Mouse (Mus musculus): ENCODE data around the gene Ucp1. TPM values are rescaled to one million over a fixed set of nuclear protein-coding genes. Genes with fewer than 3 reads are reported as not detected.
A peak's percentile ranks its signal among the peaks of the same experiment; 100 is the strongest.
"Not testable (repeated sequence)": the region's sequence is repeated elsewhere in the genome, so short reads cannot be mapped to it uniquely, and the experiment has no call there.

Gene Ucp1
- not detected for total RNA-seq (2021)
- long read RNA-seq, experiment 1 = 0 reads
- long read RNA-seq, experiment 2 = 0 reads

DNA sequence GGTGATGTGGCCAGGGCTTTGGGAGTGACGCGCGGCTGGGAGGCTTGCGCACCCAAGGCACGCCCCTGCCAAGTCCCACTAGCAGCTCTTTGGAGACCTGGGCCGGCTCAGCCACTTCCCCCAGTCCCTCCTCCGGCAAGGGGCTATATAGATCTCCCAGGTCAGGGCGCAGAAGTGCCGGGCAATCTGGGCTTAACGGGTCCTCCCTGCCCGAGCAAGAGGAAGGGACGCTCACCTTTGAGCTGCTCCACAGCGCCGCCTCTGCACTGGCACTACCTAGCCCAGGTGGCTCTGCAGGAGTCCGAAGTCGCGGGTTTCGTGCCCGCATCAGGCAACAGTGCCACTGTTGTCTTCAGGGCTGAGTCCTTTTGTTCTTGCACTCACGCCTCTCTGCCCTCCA, at the start of gene Ucp1:
Gene Ucp1, plus strand, starts transcription at position 177 of the 400 bp plus-strand sequence.
- no peak for DNase-seq

DNA sequence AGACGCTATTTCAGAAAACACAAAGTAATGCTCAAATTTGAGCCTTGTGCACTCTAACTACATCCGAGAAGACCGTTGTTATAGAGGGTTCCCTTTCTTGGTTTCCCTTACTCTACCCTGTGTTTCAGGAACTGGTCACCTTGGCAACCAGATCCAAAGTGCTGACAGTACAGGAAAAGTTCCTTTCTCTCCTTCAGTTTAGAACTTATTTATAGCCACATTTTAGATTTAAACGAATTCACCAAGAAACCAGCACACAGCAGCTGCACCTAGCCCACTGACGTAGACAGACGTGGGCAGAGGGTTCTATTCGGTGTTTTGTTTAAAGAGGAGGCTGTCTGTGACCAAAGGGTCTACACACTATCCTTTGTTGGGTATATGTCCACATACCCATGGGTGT, 46.0 kb upstream of the Ucp1 start:
- no peak for DNase-seq

DNA sequence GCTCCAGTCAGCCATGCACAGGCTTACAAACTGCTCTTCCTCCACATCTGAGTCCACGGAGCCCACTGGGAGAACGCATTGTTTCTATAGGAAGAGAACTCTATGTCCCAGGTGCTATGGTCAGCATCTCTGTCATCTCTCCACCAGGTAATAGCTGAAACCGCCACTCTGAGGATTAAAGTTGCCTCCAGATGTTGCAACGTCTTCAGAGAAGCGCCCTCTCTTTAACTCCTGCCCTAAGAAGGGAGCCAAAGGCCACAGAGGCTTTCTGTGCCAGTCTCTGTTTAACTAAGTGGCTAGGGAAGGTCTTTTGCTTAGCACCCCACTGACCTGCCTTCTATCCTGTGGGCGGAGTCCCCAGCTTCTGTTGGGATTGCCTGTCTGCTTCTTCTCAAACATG, 39.3 kb upstream of the Ucp1 start:
- DNase-seq = no peak

DNA sequence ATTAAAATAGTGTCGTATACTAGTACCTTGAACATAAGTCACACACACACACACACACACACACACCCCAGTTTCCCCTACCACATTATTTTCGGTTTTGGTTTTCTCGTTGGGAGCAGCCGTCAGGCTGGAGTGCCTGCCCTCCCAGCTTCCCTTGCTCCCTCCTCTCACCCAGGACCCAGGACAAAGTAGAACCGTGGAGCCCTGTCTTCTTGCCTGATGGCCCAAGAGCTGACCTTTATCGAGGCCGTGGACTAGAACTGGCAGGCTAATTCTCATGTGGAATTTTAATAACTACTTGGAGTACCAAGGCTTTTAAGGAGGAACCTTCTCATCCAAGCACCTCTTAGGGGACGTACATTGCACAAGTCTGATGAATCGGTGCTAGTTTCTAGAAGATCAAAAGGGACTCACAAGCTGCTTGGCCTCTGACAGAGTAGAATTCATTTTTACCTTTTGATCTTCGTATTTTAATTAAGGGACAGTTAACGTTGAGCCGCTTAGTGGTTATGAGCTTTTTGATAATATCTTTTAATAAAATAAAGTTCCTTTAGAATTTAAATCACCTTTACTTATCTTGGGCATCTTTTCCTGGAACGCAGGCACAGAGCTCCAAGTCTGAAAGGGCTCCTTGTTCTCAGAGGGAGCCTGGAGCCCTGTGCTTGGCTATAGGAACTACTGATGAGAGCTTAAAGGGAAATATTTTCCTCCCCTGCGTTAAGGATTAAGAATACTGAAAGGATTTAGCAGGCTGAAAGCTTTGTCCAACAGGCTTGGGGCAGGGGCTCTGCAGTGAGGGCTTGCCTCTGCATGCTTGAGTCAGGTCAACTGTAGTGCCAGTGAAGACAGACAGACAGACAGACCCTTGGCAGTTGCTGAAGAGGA, 38.5 kb upstream of the Ucp1 start:
- no peak for DNase-seq

DNA sequence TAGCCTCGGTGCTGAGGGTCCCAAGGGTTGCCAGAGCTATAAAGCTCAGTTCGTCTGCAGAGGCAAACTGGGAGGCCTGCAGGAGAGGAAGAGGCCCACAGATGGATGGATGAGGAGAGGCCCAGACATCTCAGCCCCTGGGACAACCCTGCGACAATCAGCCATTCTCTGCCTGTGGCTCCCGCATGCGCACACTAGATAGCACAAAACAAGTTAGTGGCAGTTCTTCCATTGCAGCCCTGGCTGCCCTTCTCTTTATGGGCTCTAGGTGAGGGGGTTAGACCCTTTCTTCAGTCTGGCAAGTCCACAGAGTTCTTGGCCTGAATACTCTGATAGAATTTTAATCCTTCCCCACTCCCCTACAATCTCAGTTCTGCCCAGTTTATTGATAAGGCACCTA, 37.4 kb upstream of the Ucp1 start:
- no peak for DNase-seq

DNA sequence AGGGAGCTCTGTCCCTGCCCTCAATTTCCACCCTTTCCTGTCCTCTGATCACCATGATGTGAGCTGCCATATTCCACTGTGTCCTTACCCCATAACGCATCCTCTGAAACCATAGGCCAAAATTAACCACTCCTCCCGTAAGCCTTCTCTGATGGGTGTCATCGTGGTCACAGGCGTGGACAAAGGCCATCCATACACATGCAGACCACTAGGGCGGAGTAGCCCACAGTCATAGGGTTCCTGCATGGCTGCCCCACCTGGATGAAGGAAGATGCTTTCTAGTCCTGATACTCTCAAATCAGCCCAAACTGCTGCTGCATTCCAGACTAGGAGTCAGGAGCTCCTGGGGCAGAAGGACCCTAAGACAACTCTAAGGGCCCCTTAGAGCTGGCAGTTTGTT, 32.5 kb upstream of the Ucp1 start:
- no peak for DNase-seq

DNA sequence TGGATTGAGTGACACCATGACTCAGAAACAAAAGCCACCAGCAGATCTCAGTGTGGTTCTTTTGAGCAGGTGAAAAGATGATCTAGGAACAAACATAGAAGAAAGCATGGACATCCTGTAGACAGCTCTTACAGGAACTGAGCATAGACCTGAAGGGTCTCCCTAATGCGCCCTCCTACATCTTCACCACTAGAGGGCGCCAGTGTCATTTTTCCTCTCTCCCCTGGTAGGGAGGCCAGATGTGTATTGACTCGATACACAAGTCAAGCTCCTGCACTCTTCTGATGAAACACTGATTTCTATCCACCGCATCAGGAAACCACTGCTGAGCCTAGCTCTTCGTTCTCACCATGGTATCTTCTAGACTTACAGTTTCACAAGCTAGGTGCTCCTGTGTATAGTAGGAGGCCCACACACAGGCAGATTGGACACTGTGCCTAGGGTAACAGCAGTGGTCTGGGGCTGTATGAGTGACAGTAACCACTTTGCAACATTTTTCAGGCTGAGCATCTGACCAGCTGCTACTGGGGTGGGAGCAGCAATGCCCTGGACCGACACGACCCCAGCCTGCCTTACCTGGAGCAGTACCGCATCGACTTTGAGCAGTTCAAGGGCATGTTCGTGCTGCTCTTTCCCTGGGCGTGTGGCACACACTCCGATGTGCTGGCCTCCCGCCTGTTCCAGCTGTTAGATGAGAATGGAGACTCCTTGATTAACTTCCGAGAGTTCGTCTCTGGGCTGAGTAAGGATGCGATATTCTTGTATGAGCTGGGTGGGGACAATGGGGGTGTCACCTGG, 29.5 kb upstream of the Ucp1 start:
- peak; percentile 49 for DNase-seq

DNA sequence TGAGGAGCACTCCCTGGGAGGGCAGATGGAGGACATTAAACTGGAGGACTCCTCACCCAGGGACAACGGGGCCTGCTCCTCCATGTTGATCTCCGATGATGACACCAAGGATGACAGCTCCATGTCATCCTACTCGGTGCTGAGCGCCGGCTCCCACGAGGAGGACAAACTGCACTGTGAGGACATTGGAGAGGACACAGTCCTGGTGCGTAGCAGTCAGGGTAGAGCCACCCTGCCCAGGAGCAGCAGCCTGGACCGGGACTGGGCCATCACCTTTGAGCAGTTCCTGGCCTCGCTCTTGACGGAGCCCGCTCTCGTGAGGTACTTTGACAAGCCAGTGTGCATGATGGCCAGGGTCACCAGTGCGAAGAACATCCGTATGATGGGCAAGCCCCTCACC, 19.0 kb upstream of the Ucp1 start:
- DNase-seq = no peak

DNA sequence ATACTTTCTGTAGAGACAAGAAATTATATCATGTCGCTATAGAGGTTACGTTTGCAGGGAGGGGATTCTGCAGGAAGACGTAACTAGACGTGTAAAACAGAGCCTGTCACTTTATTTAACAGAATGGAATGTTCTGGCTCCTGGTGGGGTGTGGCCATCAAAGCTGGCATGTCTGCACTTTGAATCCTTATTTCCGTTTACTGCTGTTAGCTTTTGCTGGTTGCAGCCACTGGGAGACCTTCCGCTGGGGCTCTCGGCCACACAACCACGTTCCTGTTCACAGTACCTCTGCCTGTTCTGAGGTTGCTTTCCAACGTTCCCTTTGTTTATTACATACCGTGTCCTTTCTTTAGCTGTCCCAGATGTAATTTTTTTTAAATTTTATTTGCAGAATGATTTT, 17.7 kb upstream of the Ucp1 start:
- no peak for DNase-seq

DNA sequence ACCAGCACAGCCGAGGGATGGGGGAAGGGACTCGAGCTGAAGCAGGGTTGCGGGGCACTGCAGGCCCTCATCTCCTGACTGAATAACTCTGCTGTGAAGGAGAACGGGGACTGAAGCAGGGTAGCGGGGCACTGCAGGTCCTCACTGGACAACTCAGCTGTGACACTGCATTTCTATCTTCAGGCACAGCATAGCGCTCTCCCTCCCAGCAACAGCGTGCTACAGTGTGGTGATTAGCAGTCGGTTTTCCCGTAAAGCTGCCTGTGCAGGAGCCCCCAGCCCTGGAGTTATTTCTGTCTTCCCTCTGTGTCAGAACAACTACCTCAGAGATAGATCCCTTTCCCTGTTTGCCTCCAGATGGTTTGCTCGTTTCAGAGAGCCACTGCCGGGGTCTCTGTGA, 15.7 kb upstream of the Ucp1 start:
- no peak for DNase-seq

DNA sequence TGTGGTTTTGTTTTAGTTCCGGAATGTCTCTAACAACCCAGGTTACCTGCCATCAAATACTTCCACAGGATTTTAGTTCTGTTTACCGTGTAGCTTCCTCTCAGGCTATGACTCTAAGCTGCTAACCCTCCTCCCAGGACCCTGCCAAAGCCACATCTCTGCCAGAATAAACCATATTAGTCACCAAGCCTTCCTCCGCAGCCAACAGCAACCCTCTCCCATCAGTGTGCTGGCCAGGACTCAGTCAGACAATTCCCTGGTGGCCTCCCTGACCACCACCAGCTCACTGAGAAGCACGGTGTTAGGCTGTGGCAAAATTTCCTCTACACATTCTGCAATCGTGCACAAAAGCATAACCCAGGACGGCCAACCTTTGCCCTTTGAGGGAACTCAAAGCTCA, 11.7 kb upstream of the Ucp1 start:
- DNase-seq = no peak

DNA sequence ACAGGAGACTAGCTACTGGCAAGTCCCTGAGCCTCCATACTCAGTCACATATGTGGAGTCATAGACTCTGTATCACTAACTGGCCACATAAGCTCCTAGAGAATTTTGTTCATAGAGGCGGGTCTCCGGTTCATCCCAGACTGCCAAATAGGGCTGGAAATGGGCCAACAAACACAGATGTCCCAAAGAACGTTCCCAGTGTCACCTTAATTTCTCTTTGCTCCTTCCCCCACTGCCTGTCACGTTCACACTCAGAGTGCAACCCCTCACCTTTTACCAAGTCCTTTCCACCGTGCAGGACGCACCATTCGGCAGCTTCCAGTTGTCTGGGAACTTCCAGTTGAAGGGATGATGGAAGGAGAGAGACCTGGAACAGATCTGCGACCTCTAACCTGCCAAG, 4.8 kb upstream of the Ucp1 start:
- no peak for DNase-seq

DNA sequence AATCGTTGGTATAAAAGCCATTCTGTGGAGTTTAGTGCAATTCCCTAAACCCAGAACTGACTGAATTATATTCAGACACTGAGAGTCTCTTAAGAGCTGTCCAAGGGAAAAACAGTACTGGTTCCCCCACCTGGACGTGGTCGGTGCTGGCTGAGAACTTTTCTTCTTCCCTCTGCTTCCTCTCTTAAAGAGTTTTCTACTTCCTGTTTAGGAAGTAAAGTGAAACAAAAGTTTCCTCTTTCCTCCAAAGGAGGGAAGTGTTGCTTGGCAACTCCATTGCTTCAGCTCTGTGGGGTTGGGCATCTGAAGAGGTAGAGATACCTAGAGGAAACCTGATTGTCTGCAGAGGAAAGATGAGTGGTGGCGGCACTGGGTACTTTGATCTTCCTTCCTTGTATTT, 7.2 kb downstream of the Ucp1 start:
- DNase-seq = no peak

DNA sequence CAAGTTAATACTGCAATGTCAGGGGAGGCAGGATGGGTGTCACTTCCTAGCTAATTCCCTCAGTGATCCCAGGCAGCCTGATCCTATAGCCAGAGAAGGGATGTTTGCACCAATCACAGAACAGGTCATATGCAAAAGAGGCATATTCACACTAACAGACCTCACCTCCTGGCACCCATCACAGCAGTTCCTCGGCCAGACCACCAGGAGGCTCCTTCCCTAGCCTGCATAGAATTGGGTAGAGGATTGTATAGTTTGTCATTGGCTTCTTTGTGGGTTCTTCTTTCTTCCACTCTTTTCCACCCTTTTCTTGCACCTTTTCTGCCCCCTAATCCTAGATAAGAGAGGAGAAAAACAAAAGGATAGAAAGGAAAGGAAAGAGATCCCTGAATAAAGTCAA, 10.0 kb downstream of the Ucp1 start:
- DNase-seq = no peak

DNA sequence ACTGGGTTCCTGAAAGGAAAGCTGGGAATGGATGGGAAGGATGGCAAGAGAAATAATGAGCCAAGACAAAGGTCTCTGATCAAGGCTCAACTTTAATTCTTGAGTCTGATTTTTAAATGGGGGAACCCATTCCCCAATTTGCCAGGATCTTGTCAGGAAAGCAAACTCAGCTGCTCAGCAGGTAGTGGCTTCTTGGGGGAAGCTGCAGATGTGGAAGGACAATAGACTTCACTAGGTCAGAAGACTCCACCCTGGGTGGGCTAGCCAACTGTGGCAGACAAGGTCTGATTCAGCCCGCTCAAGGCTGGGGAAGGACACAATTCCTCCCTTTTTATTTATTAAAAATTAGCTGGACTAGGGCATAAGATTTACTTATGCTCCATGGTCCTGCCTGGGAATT, 14.8 kb downstream of the Ucp1 start:
- DNase-seq = no peak

DNA sequence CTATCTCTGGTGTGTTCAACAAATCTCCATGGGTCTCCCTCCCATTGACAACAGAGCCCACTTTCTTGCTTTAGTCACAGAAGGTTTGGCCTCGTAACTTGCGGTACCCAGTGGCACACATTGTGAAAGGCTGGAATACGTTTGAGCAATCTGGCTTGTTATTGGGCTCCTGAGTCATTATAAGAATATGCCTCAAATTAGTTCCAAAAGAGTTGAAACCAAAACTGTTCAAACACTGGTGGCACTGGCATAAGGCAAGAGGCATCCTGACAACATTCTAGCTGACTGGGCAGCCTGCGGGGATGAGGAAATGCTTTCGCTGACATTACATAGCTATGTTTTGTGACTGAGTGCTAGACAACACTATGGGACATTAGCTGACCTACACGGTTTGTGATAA, 19.7 kb downstream of the Ucp1 start:
- no peak for DNase-seq

DNA sequence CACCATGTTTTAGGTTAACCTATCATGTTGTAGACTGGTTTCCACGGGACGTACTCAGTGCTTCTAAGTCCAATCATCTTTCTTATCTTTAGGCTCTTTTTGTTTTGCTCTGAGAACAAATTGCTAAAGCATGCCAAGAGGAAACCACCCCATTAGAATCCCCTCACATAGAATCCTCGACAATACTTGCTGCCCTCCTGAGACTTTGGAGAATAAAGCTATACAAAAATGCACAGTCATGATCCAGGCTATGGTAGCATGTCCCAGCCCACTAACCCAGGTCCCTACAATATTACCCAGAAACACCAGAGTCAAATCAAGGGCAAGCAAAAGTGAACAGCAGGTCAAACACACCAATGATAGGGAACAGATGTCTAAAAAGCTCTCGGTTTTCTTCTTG, 24.9 kb downstream of the Ucp1 start:
- DNase-seq = not testable (repeated sequence)

DNA sequence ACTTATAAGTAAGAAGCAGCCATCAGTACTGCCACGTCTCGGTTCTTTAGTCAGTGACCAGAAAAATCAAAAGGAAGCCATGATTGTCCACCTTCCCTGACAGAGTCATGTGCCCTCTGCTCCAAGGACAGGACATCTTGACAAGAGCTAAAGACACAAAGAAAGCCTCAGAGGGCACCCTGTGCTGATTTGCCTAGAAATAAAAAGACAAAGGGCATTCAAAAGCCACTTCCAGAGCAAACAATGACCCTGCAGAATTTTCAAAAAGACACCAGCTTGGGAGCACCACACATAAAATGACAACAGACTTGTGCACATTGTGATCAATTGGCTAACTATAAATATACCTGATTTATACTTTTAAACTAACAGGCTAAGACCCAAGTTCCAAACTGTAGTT, 25.5 kb downstream of the Ucp1 start:
- no peak for DNase-seq

DNA sequence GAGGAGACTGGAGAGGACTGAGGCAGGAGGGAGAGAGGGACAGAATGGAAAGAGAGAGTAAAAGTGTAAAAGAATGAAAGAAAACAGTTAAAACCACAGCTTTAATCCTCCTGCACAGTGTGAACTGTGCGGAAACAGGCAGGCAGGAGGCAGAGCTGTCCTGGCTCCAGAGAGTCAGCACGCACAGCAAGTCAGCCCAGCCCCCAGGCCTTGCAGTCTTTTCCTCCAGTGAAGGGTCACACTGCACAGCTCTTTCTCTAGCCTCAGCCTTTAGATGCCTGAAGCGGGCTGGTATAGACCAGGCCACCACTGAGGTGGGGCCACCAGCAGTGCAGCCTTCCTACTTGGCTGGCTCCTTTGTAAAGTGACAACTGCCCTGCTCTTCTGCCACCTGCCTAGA, 30.4 kb downstream of the Ucp1 start:
- DNase-seq = no peak

DNA sequence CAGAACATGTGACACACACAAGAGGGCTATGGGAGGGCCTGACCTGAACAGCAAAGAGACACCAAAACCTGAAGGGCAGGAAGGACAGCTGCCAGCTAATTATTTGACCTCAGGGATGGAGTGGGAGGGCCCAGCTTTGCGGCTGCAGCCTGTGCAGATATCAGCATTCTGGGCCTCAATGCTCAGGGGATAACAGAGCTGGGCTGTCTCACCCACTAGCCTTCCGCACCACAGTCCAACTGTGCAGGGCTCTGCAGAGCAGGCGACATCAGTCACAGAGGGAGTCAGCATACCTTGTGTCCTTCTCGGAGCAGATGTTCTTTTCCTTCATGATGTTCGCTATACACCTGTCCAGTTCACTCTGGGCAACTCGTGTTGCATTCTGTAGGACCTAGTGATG, 32.2 kb downstream of the Ucp1 start:
- DNase-seq = no peak

DNA sequence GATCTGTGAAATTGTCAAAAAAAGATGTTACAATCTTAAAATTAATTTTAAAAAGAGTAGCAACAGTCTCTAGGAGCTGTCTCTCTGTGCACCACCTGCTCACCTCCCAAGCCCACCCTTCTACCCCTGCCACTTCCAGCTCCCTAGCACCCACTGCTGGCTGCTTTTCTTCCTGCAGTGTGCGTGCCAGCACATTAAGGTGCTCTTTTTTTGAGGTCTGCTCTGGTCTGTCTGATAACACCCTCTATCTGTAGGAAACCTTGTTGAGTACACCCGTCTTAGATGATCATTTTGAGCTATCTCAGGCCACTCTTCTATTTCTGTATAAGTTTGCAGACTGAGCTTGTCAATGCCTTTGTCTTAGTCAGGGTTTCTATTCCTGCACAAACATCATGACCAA, 32.9 kb downstream of the Ucp1 start:
- no peak for DNase-seq

DNA sequence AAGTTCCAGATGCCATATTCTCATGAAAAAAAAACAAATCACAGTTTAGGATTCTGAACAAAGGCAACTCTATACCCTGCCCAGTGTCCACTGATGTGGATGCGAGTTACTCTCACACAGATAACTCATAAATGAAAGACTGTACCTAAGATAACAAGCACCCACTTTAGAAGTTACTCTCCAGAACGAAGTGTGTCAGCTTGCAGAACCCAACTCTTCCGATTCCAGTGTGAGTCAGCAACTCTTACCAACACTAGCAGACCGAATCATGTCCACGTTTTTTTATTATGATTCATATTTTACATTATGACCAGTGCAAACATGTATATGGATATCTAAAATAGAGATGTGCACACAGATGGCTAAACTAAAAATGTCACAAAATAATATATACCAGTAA, 37.7 kb downstream of the Ucp1 start:
- no peak for DNase-seq

DNA sequence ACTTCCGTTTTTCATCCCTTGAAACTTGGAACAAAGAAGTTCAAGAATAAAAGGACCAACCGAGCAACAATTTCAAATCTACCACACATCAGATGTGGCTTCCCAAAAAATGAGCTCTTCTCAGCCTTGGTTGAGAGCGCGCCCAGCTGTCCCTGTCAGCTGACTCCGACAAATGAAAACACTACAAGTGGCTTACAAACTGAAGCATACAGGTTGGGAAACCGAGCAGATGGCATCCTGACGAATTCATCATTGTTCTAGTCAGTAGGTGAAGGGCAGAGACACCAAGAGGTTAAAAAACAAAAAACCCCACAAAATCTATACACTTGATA, 41.4 kb downstream of the Ucp1 start:
- peak; percentile 22 for DNase-seq
